Mouse (Mus musculus) MEL (cell line): ENCODE measurements at regions not wholly inside any gene's neighbourhood (a gene's known extent, or its start where the extent isn't known, plus 50 kb on each side); places are given as distances from the start of the nearest gene placed in this dataset.

Experiments used
- CHD2 ChIP-seq: IDR thresholded peaks from 2 replicates; pipeline ENCODE4 v1.6.1; 2011; ENCODE audit warnings: low read length, improper control_type of control experiment
- CTCF ChIP-seq, 3 experiments: IDR thresholded peaks in 2 of 3; conservative IDR thresholded peaks in 1 of 3; 2 replicates each; pipeline ENCODE4 v1.5.1; 2011 to 2012; ENCODE audit warnings: low read length in 3 of 3, low read depth in 2 of 3, mild to moderate bottlenecking in 2 of 3, improper control_type of control experiment in 1 of 3, inconsistent platforms in 1 of 3, mixed read lengths in 1 of 3, moderate library complexity in 1 of 3; ENCODE audit not compliant: control insufficient read depth in 1 of 3, insufficient read depth in 1 of 3, poor library complexity in 1 of 3, severe bottlenecking in 1 of 3
- ELF1 ChIP-seq: IDR thresholded peaks from 2 replicates; pipeline ENCODE4 v1.6.1; 2014; ENCODE audit warnings: low read depth, mild to moderate bottlenecking, inconsistent platforms, low read length, improper control_type of control experiment, moderate library complexity
- EP300 ChIP-seq, 2 experiments: IDR thresholded peaks; 2 replicates each; pipeline ENCODE4 v1.6.1; 2011; ENCODE audit warnings: improper control_type of control experiment in 2 of 2, low read length in 2 of 2, low read depth in 1 of 2, mild to moderate bottlenecking in 1 of 2
- GATA1 ChIP-seq: IDR thresholded peaks from 2 replicates; pipeline ENCODE4 v1.6.1; 2011; ENCODE audit warnings: low read depth, low read length, improper control_type of control experiment
- POLR2A ChIP-seq, 2 experiments: IDR thresholded peaks; 2 replicates each; pipeline ENCODE4 v1.6.1; 2011 to 2012; ENCODE audit warnings: low read length in 2 of 2, mild to moderate bottlenecking in 2 of 2, control low read depth in 1 of 2, improper control_type of control experiment in 1 of 2, low read depth in 1 of 2, moderate library complexity in 1 of 2; ENCODE audit not compliant: control insufficient read depth in 1 of 2, insufficient read depth in 1 of 2, poor library complexity in 1 of 2
- POLR2AphosphoS2 ChIP-seq: IDR thresholded peaks from 2 replicates; pipeline ENCODE4 v1.6.1; 2011; ENCODE audit warnings: low read length, improper control_type of control experiment
- POLR2AphosphoS5 ChIP-seq: IDR thresholded peaks from 2 replicates; pipeline ENCODE4 v1.6.1; 2012; ENCODE audit warnings: low read depth, borderline replicate concordance, mild to moderate bottlenecking, inconsistent platforms, low read length, moderate library complexity, mixed read lengths
- RAD21 ChIP-seq: IDR thresholded peaks from 2 replicates; pipeline ENCODE4 v1.6.1; 2011; ENCODE audit warnings: mild to moderate bottlenecking, low read depth, low read length, improper control_type of control experiment
- USF1 ChIP-seq: IDR thresholded peaks from 2 replicates; pipeline ENCODE4 v1.6.1; 2014; ENCODE audit warnings: low read depth, mild to moderate bottlenecking, inconsistent platforms, low read length, improper control_type of control experiment, moderate library complexity
- USF2 ChIP-seq, 2 experiments: IDR thresholded peaks; 2 replicates each; pipeline ENCODE4 v1.6.1; 2011 to 2012; ENCODE audit warnings: improper control_type of control experiment in 2 of 2, low read length in 2 of 2, borderline replicate concordance in 1 of 2, inconsistent platforms in 1 of 2, low read depth in 1 of 2, mild to moderate bottlenecking in 1 of 2; ENCODE audit not compliant: insufficient read depth in 1 of 2
- ZKSCAN1 ChIP-seq: IDR thresholded peaks from 2 replicates; pipeline ENCODE4 v1.6.1; 2012; ENCODE audit warnings: low read depth, mild to moderate bottlenecking, inconsistent platforms, low read length, improper control_type of control experiment, moderate library complexity

DNA sequence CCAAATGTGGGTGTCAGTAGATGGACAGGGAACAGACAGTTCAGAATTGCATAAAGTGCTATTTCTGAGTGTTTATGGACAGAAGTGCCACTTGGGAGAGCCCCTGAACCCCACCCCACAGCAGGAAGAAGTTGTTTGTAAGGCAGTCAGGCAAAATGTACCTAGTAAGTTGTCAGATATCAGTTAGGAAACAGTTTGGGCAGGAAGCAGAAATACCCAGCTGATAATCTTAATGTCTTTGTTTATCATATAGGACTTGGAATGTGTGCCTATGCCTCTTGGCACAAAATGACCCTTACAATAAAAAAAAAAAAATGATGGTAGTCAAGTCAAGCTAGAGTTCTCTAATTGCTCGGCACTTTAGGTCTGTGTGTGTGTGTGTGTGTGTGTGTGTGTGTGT is 66.9 kb upstream of the Gm21915 start:
- TF ChIP-seq POLR2AphosphoS5, result no peak
- TF ChIP-seq POLR2A (IDR thresholded peaks at IDR 0.05; ENCODE audit: control insufficient read depth in 1 of 2, insufficient read depth in 1 of 2, low read depth in 1 of 2, low read length in 2 of 2, poor library complexity in 1 of 2), result no peak
- TF ChIP-seq EP300 (IDR thresholded peaks at IDR 0.05; ENCODE audit: low read depth in 1 of 2, low read length in 2 of 2), result no peak
- TF ChIP-seq USF2 (IDR thresholded peaks at IDR 0.05; ENCODE audit: borderline replicate concordance in 1 of 2, insufficient read depth in 1 of 2, low read depth in 1 of 2, low read length in 2 of 2), result no peak
- no peak for TF ChIP-seq CTCF (IDR thresholded peaks at IDR 0.05 in 2 of 3, conservative IDR thresholded peaks at IDR 0.05 in 1 of 3; ENCODE audit: control insufficient read depth in 1 of 3, insufficient read depth in 1 of 3, low read depth in 2 of 3, low read length in 3 of 3, poor library complexity in 1 of 3, severe bottlenecking in 1 of 3)
- TF ChIP-seq CHD2, result no peak
- TF ChIP-seq RAD21, result no peak
- TF ChIP-seq USF1, result no peak
- TF ChIP-seq GATA1, result no peak
- no peak for TF ChIP-seq ELF1
- no peak for TF ChIP-seq ZKSCAN1
- TF ChIP-seq POLR2AphosphoS2, result no peak
